Mouse (Mus musculus) fibroblast of lung, adult 2 months (primary cell): ENCODE data around the gene Pigh.

Experiments used
- DNase-seq: peaks from one replicate; pipeline ENCODE4 v3.0.0-alpha.2; 2011; ENCODE audit warnings: low read depth

Pigh gene

GRCm38 (mm10) chr12:79089182-79089812 is at the start of gene Pigh:
Gene Pigh, minus strand, starts transcription at chr12:79089651.
- peak; percentile 54 for DNase-seq

- DNase-seq: no peak
Observed at GRCm38 (mm10) chr12:79138999-79139398, 49.5 kb upstream of the Pigh start.

- no peak for DNase-seq
Observed at GRCm38 (mm10) chr12:79136949-79137348, 47.5 kb upstream of the Pigh start.

DNA sequence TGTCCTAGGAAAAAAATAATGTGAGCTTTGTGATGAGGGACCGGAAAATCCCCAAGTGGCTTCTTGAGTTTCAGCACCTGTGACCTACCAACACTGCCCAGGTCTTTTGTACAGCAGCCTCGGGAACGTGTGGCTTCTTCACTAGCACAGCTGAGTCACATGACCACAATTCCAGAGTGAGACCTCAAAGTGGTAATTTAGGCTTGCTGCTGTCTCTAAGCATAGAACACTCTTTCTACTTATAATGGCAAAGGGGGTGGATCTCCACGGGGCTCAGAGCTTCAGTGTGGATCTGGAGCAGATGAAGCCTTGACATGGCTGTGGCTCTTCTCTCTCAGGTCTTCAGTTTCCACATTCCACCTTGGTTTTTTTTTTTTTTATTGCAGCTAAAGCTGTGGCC is 45.7 kb upstream of the Pigh start:
- DNase-seq: no peak

- DNase-seq: no peak
Observed at GRCm38 (mm10) chr12:79134676-79135075, 45.2 kb upstream of the Pigh start.

DNA sequence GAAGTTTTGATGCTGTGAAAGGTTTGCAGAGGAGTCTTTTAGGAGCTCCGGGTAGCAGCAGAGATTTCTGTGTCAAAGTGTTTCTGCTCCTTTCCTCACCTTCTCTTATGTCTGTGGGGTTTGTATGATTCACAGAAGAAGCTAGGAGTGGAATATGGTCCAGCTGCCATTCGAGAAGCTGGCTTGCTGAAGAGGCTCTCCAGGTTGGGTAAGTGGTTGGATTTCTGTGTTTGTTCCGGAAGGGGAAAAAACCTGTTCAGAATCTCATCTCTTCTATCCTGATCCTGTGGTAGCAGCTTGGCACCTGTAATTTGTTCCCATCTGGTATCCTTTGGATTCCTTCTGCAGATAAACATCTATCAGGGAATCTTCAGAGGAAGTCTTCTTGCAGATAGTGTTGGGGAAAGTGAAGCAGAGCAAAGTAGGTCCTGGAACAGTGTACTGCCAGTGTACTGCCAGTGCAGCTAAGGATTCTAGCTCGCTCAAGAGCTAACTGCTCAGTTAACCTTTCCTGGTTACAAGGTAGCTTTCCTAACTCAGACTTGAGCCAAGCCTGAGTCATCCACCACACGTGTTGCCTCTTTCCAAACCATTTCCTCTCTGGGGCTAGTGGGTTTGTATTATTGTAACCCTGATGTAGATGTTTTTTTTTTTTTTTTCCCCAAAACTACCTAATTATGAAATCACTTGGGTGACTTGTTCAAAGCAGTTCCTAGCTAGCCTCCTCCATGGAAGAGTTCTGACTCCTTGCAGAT is 42.4 kb upstream of the Pigh start:
- DNase-seq: peak; percentile 40

DNA sequence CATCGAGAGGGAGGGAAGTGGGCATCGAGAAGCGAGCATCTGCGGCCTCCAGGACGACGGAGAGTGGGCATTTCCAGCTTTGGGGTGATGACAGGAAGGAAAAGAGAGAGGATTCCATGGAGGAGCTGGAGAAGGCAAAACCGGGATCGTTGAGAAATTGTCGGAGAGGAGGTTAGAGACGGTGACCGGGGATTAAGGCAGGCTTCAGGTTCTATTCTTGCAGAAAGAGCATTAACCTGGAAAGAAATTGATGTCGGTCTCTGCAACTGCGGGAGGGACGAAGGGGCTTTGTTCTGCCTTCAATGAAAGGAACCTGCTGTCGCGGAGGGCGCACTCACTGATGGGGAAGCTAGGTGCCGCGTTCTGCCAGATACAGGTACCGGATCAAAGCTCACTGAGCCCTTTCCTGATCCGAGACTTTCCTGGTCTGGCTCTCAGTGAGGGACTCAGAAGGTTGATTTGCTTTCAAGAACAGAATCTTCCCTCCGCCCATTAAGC is 41.8 kb upstream of the Pigh start:
- DNase-seq: no peak

GRCm38 (mm10) chr12:79130299-79131177 is 41.1 kb upstream of the Pigh start, which contains the start of gene Arg2:
Gene Arg2, plus strand, starts transcription at chr12:79130777.
- no peak for DNase-seq

GRCm38 (mm10) chr12:79122820-79123219 is 33.4 kb upstream of the Pigh start:
- peak; percentile 12 for DNase-seq

GRCm38 (mm10) chr12:79118991-79119390 is 29.5 kb upstream of the Pigh start:
- no peak for DNase-seq

DNA sequence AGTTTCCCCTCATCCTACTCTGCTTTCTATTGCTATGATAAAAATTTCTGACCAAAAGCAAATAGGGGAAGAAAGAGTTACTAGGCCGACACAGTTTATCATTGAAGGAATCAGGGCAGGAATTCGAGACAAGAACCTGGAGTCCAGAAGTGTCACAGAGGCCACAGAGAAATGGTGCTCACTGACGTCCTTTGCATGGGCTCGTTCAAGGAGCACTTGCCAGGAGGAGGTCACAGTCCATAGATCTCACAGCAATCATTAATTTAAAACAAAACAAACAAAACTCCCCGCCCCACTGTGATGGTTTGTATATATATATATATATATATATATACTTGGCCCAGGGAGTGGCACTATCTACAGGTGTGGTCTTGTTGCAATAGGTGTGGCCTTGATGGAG is 15.9 kb upstream of the Pigh start:
- DNase-seq: no peak

DNA sequence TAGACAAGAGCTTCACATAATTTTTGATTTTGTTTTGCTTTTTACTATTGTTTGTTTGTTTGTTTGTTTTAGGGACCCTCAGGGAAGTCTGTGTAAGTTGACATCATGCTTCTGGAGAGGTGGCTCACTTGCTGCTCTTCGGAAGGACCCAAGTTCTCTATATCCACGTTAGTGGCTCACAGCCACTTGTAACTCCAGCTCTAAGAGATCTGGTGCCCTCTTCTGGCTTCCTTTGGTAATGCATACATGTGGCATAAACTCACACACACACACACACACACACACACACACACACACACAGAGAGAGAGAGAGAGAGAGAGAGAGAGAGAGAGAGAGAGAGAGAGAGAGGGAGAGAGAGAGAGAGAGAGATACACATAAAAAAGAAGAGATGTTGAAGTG is 15.1 kb upstream of the Pigh start:
- DNase-seq: no peak

DNA sequence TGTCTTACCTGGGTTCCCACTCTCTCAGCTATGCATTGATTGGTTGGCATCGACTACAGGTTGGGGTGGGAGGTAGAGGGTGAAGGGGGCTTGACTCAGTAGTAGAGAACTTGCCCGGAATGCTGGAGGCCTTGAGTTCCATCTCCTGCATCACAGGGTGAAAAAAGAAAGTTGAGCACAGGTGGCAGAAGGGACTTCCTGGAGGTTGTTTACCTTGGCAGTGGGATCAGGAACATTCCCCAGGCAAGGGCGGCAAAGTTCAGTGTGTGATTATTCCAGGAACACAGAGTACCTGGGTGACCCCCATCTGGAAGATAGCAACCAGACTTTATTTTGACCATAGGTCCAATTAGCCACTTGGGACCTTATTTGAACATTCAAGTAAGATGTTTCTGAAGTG is 14.3 kb upstream of the Pigh start:
- DNase-seq: no peak

DNA sequence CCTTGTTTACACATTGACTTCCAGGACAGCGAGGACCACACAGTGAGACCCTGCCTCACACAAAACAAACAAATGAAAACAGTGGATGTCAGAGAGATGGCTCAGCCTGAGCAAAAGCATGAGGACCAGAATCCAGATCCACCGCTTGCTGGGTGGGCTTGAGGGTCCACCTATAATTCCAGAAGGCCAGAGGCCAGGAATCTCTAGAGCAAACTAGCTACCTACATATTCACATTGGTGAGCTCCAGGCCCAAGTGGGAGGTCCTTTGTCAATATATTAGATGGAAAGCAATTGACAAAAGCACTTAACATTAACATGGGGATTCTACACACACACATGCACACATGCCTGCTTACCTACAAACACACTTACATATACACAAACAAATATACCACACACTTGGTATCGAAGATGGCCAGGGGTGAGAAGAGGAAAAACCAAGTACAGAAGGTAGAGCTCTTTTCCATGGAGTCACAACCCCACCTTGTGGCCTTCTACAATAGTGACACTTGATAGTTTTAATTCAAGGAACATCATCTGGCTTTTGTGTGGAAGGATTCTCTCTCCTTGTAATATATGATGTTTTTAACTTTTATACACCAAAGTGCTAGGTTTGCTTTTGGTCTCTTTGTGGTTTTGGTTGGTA is 7.8 kb upstream of the Pigh start:
- no peak for DNase-seq

DNA sequence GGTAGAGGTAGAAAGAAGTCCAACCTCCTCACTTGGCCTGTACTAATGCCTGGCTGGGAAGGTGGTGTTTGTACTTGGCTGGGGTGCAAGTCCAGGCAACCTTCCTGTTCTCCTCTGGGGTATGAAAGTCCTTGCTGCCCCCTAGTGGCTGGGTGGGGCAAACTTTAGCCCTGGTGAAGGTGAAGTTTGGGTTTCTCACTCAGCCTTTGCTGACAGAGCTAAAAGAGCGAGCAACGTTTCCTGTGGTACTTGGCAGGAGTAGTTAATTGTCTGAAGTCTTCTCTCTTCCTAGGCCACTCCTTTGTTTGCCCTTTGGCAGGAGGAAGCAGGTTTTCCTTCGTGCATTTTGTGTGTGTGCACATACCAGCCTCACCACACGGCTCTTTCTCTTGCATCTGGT is 3.1 kb upstream of the Pigh start:
- DNase-seq: no peak

DNA sequence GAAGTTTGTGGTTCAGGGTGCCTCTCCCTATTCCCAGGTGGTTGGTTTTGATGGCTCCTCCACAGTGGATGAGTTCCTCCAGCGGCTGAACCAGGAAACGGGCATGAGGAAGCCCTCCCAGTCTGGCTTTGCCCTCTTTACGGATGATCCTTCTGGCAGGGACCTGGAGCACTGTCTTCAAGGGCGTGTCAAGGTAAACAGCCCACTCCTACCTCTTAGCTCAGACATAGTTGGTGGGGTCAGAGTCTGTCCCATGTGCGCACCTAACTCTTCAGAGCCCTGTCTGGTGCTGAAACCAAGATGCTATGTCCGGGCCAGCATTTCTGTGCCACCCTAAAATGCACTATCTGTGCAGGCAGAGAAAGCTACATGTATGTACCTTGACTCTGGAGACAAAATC is 16.1 kb downstream of the Pigh start:
- no peak for DNase-seq

GRCm38 (mm10) chr12:79072576-79072975 is 16.9 kb downstream of the Pigh start:
- no peak for DNase-seq

- no peak for DNase-seq
Observed at GRCm38 (mm10) chr12:79070736-79071333, 18.6 kb downstream of the Pigh start.

GRCm38 (mm10) chr12:79069916-79070315 is 19.5 kb downstream of the Pigh start:
- no peak for DNase-seq

DNA sequence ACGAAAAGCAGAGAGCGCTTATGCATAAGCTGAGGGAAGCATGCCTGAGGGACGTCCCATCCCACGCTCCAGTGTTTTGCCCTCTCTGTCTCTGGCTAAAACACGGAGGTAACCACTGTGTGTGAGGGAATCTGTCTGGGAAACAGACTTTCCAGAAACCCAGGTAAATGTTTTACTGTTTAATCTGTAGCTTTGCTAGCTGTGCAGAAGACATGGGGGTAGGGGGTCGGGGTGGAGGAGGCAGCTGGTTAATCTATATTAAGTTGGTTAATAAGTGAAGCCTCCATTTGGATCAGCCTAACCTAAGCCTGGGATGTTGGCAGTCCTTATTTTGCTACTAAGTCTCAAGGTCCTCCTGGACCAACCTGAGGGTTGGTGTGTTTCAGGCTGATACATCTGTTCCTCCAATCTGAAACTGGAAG is 20.3 kb downstream of the Pigh start:
- no peak for DNase-seq

DNA sequence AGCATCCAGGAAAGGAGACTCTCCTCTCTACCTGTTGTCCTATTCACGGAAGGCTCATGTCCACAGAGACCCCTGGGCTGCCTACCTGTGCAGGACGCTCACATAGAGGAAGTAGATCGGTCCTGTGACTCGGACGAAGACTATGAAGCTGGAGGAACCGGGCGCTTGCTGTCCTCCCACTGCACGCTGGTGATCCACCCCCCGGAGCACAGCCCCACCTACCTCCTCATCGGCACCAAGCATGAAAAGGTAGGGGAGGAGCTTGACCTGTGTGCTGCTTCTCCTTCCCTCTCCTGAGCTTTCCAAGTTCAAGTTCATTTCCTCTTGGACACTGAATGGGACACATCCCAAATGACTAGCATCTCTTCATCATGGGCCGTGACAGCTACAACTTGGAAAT is 21.1 kb downstream of the Pigh start:
- DNase-seq: no peak

GRCm38 (mm10) chr12:79067526-79067925 is 21.9 kb downstream of the Pigh start:
- DNase-seq: no peak
